Mouse (Mus musculus) midbrain, postnatal 0 days (tissue): ENCODE results near the gene Capns1. TPM values are rescaled to one million over a fixed set of nuclear protein-coding genes. Genes with fewer than 3 reads are reported as not detected.

Experiments used
- ATAC-seq: fragments of 200-750 bp; cut with Nextera tagmentation; 2 replicates; pipeline ENCODE4 v1.8.0; 2017; ENCODE audit warnings: moderate number of reproducible peaks, mild to moderate bottlenecking, moderate TSS enrichment, moderate library complexity; ENCODE audit not compliant: low FRiP score
- DNase-seq: peaks from one replicate; pipeline ENCODE4 v3.0.0-alpha.2; 2015; ENCODE audit warnings: low spot score
- H3K27ac ChIP-seq: fragments of 300-500 bp; sonication (generic); 2 replicates; pipeline ENCODE4 v1.5.1; 2014; ENCODE audit warnings: low read depth, mild to moderate bottlenecking, low read length, mixed read lengths
- H3K27me3 ChIP-seq: fragments of 300-500 bp; sonication (generic); 2 replicates; pipeline ENCODE4 v1.6.1; 2014; ENCODE audit warnings: low read length, control low read depth, mixed read lengths; ENCODE audit not compliant: insufficient read depth
- H3K36me3 ChIP-seq: fragments of 300-500 bp; sonication (generic); 2 replicates; pipeline ENCODE4 v1.6.1; 2014; ENCODE audit warnings: low read length, control low read depth, mixed read lengths; ENCODE audit not compliant: insufficient read depth
- H3K4me1 ChIP-seq: fragments of 300-500 bp; sonication (generic); 2 replicates; pipeline ENCODE4 v1.6.1; 2014; ENCODE audit warnings: mild to moderate bottlenecking, control low read depth, antibody characterized with exemption, low read length, mixed read lengths; ENCODE audit not compliant: insufficient read depth
- H3K4me2 ChIP-seq: fragments of 300-500 bp; sonication (generic); 2 replicates; pipeline ENCODE4 v1.6.1; 2014; ENCODE audit warnings: low read depth, mild to moderate bottlenecking, low read length, mixed read lengths; ENCODE audit not compliant: poor library complexity, severe bottlenecking
- H3K4me3 ChIP-seq: fragments of 300-500 bp; sonication (generic); 2 replicates; pipeline ENCODE4 v1.5.1; 2014; ENCODE audit warnings: low read depth, mild to moderate bottlenecking, low read length, moderate library complexity
- H3K9ac ChIP-seq: fragments of 300-500 bp; sonication (generic); replicated peaks from 2 replicates; pipeline ENCODE4 v1.6.1; 2014; ENCODE audit warnings: mild to moderate bottlenecking, low read length, moderate library complexity, mixed read lengths; ENCODE audit not compliant: poor library complexity, severe bottlenecking
- H3K9me3 ChIP-seq: fragments of 300-500 bp; sonication (generic); 2 replicates; pipeline ENCODE4 v1.6.1; 2016; ENCODE audit warnings: low read length, control low read depth
- CTCF ChIP-seq: IDR thresholded peaks from 2 replicates; pipeline ENCODE4 v1.5.1; 2016; ENCODE audit warnings: antibody characterized with exemption, mild to moderate bottlenecking
- WGBS: fragments of 180-500 bp; shearing (Covaris S2); extraction: QIAGEN DNeasy Blood & Tissue Kit; methylation state at CpG from one replicate; pipeline ENCODE4 v1.1.7; 2014; 5-methylcytosine and 5-hydroxymethylcytosine counted together
- polyA plus RNA-seq: library from polyadenylated mRNA; unstranded; fragments of >200 nt; fragmentation: Nextera tagmentation; extraction: Ambion mirVana; gene quantifications from 2 replicates; pipeline ENCODE4 v1.2.1, GENCODE M21; 2015
- total RNA-seq: library from RNA; depleted of rRNA; stranded (reverse); fragments of >200 nt; gene quantifications from 2 replicates; pipeline ENCODE4 v1.2.3, GENCODE M21; 2014

Gene Capns1
- total and polyA plus RNA-seq, 2 experiments from 2014 or later: 58.0 to 272 TPM

DNA sequence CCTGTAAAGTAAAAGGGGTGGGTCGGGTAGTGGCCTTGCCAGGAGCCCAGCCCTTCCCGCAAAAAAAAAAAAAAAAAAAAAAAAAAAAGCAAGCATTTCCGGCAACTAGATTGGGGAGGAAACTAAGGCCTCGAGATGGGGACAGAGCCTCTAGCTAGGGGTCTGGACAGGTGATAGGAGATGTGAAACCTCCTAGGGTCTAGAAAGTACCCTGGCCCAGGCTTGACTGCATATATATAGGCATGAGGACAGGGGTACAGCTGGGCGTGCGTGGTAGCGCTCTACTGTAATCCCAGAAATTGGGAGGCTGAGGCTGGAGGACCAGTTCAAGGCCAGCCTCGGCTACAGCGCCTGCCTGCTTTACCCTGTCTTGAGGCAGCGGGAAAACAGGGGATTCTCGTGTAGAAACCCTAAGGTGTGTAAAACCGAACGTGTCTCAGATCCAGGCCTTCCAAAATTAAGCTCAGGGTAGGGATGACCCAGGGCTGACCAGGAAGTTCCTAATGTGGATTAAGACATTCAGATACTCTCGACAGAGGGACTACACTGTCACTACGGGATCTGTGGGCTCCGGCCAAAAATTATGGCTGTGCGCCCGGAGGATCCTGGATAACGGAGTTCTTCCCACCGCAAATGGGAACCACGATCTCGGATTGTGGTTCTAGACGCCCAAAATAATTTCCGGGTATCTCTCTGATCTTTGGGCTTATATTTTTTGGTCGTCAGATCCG lies 4.3 kb downstream of the Capns1 start:
- no peaks in the 10 kb centered on the region for H3K27me3 ChIP-seq
- peak overlapping the region; percentile 53 for H3K4me2 ChIP-seq
- no peaks in the 10 kb centered on the region for H3K9me3 ChIP-seq
- DNase-seq (peak; percentile 63), ATAC-seq (peak; percentile 29)
- H3K27ac ChIP-seq: peak overlapping the region; percentile 77
- peak overlapping the region; percentile 75 for H3K4me3 ChIP-seq
- H3K36me3 ChIP-seq: peaks cover 15% of the 10 kb centered on the region
- peaks cover 6% of the 10 kb centered on the region; the same call in 1 of the 2 replicates for H3K4me1 ChIP-seq
- under 1% methylated on average over 26 of the region's 26 CpGs for WGBS
- no peak for TF ChIP-seq CTCF
- peak overlapping the region; percentile 79 for H3K9ac ChIP-seq

DNA sequence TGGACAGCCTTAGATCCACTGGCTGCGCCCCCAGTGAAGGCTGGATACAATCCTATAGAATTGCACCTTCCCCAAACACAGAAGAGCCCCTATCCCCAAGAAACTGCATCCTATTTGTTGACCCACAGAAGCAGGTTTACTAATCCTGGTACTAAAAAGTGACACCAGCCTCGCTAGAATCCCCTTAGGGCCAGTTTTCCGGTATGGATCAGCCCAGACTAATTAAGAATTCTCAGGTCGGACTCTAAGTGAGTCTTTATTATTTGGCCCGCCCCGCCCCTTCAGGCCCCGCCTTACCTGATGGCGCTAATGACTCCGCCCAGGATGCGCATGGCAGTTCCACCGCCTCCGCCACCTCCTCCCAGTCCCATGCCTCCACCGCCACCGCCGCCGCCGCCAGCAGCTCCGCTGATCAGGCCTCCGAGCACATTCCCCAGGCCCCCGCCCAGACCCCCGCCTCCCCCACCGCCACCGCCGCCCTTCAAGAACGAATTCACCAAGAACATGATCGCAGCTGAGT lies 5.0 kb downstream of the Capns1 start:
- Histone ChIP-seq H3K9me3 (no peaks in the 10 kb centered on the region), H3K27ac (peak overlapping the region; percentile 77), H3K4me1 (peaks cover 6% of the 10 kb centered on the region; the same call in 1 of the 2 replicates), H3K36me3 (peaks cover 19% of the 10 kb centered on the region), H3K27me3 (no peaks in the 10 kb centered on the region), H3K9ac (peak overlapping the region; percentile 79), H3K4me3 (peak overlapping the region; percentile 75), H3K4me2 (peak overlapping the region; percentile 53)
- 1% methylated on average over 25 of the region's 26 CpGs for WGBS
- DNase-seq (peak; percentile 82), ATAC-seq (peak; percentile 35; the same call in 1 of the 2 replicates)
- no peak for TF ChIP-seq CTCF

DNA sequence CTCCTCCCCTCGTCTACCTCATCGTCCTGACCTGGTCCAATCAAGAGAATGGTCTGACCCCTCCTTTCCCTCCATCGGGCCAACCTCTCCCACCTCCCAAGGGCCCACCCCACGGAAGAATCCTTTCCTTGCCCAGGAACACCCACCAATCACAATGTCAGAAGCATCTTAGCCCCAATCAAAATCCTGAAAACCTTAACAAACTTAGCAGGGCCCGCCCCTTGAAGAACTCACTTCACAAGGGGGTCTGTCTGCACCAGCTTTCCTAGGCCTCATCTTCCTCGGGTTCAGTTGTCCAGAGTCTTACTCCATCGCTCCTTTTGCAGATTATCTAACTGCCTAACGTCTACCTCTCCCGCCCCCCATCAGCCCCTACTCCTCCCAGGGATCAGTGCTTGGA lies 5.6 kb downstream of the Capns1 start:
- ATAC-seq: no peak
- no peak for TF ChIP-seq CTCF
- DNase-seq: no peak
- peak overlapping the region; percentile 75 for H3K4me3 ChIP-seq
- H3K36me3 ChIP-seq: peaks cover 26% of the 10 kb centered on the region
- 17% methylated on average over 9 of the region's 9 CpGs for WGBS
- peak overlapping the region; percentile 53 for H3K4me2 ChIP-seq
- H3K9me3 ChIP-seq: no peaks in the 10 kb centered on the region
- peak overlapping the region; percentile 77; the same call in 1 of the 2 replicates for H3K27ac ChIP-seq
- no peaks in the 10 kb centered on the region for H3K27me3 ChIP-seq
- H3K4me1 ChIP-seq: peaks cover 6% of the 10 kb centered on the region; the same call in 1 of the 2 replicates
- H3K9ac ChIP-seq: peak overlapping the region; percentile 79

DNA sequence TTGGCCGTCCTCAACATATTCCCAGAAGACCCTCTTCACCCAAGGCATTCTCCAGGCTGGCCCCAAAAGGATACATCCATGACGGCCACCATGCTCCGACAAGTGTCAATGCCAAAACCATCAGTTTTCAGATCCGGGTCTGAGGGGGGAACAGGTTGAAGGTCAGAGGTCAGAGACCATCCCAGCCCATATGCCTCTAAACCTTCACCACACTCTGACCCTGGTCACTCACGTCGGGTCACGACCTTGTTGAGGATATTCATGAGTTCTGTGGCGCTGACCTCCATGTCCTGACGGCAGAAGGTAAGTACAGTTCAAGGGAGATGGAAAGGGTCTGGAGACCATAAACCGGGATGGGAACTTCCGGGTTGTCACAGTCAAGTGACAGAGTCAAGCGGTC lies 6.5 kb downstream of the Capns1 start:
- no peak for TF ChIP-seq CTCF
- WGBS: 90% methylated on average over 12 of the region's 12 CpGs
- Histone ChIP-seq H3K27ac (no peak overlapping the region), H3K4me1 (peaks cover 6% of the 10 kb centered on the region; the same call in 1 of the 2 replicates), H3K27me3 (no peaks in the 10 kb centered on the region), H3K9me3 (no peaks in the 10 kb centered on the region), H3K9ac (no peak overlapping the region), H3K36me3 (peaks cover 35% of the 10 kb centered on the region), H3K4me2 (no peak overlapping the region), H3K4me3 (no peak overlapping the region)
- no peak for ATAC-seq
- no peak for DNase-seq

DNA sequence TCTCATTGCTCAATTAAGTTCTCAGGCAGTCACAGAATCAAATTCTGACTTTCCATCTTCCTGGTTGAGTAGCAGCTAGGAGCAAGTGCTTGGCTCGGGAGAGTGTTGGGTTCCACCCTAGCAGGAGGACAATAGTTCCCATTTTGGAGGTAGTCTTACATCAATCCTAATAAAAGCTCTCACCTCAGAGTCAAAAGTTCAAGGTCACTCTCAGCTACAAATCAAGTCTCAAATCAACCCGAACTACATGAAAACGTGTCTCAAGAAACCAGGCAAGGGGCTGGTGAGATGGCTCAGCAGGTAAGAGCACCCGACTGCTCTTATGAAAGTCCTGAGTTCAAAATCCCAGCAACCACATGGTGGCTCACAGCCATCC lies 9.5 kb downstream of the Capns1 start:
- WGBS: 87% methylated on average over 4 of the region's 4 CpGs
- H3K4me2 ChIP-seq: no peak overlapping the region
- no peak overlapping the region for H3K27ac ChIP-seq
- peaks cover 54% of the 10 kb centered on the region for H3K36me3 ChIP-seq
- no peaks in the 10 kb centered on the region for H3K27me3 ChIP-seq
- peaks cover 6% of the 10 kb centered on the region; the same call in 1 of the 2 replicates for H3K4me1 ChIP-seq
- no peak for TF ChIP-seq CTCF
- DNase-seq (no peak), ATAC-seq (no peak)
- no peak overlapping the region for H3K9ac ChIP-seq
- no peak overlapping the region for H3K4me3 ChIP-seq
- H3K9me3 ChIP-seq: no peaks in the 10 kb centered on the region
